ENCODE assay signal across 9 mouse cellular contexts in genomic region chr6:48227431-48227830, GRCm38 (mm10).
DNase-seq lines count a peak whose midpoint lies in the region; ATAC-seq and TF ChIP-seq lines count a peak whose summit lies in the region.
"Had no signal": no experiment of that assay in that cellular context is flagged by ENCODE, and none has a peak within 500 bp of the region (broad histone marks: within the 10 kb centered on the region; RNA-seq: fewer than 3 reads in every experiment).

No protein-coding gene starts in this region.

- no peak overlapping the region for H3K9ac ChIP-seq in hindbrain, postnatal 0 days (replicated peaks; ENCODE audit: low read length)
- no peak overlapping the region for H3K9ac ChIP-seq in hindbrain, embryonic 11.5 days (ENCODE audit: low read depth, low read length)
- no peak overlapping the region for H3K9ac ChIP-seq in lung, postnatal 0 days (replicated peaks; ENCODE audit: low read depth)
- H3K9ac ChIP-seq in hindbrain, embryonic 14.5 days = no peak overlapping the region
- H3K9ac ChIP-seq in intestine, embryonic 16.5 days (ENCODE audit: low read depth, low read length) = no peak overlapping the region
- H3K9ac ChIP-seq: liver, embryonic 14.5 days had no signal

- no peaks in the 10 kb centered on the region for H3K9me3 ChIP-seq in hindbrain, postnatal 0 days (ENCODE audit: low read length)
- no peaks in the 10 kb centered on the region for H3K9me3 ChIP-seq in hindbrain, embryonic 11.5 days (ENCODE audit: control insufficient read depth, low read length)
- no peaks in the 10 kb centered on the region for H3K9me3 ChIP-seq in lung, postnatal 0 days (ENCODE audit: low read length)
- H3K9me3 ChIP-seq in hindbrain, embryonic 14.5 days (ENCODE audit: control insufficient read depth, low read length) = no peaks in the 10 kb centered on the region
- H3K9me3 ChIP-seq in intestine, embryonic 16.5 days (ENCODE audit: control insufficient read depth, low read length) = no peaks in the 10 kb centered on the region

- H3K27ac ChIP-seq in hindbrain, postnatal 0 days = no peak overlapping the region
- H3K27ac ChIP-seq in hindbrain, embryonic 11.5 days (ENCODE audit: low read depth, low read length) = no peak overlapping the region
- H3K27ac ChIP-seq in lung, postnatal 0 days (ENCODE audit: low read length) = no peak overlapping the region
- no peak overlapping the region for H3K27ac ChIP-seq in hindbrain, embryonic 14.5 days
- no peak overlapping the region for H3K27ac ChIP-seq in intestine, embryonic 16.5 days (ENCODE audit: low read length)
- H3K27ac ChIP-seq: liver, embryonic 14.5 days had no signal

- ATAC-seq in hindbrain, postnatal 0 days = no peak
- no peak for ATAC-seq in hindbrain, embryonic 11.5 days (ENCODE audit: low FRiP score)
- ATAC-seq in lung, postnatal 0 days = no peak
- no peak for ATAC-seq in hindbrain, embryonic 14.5 days (ENCODE audit: low FRiP score)
- no peak for ATAC-seq in intestine, embryonic 16.5 days

- H3K36me3 ChIP-seq in hindbrain, postnatal 0 days (ENCODE audit: insufficient read depth, low read length) = no peaks in the 10 kb centered on the region
- H3K36me3 ChIP-seq in hindbrain, embryonic 11.5 days (ENCODE audit: control insufficient read depth, insufficient read depth, low read length) = no peaks in the 10 kb centered on the region
- no peaks in the 10 kb centered on the region for H3K36me3 ChIP-seq in lung, postnatal 0 days (ENCODE audit: insufficient read depth, low read length)
- H3K36me3 ChIP-seq in hindbrain, embryonic 14.5 days (replicated peaks; ENCODE audit: control insufficient read depth, insufficient read depth) = no peaks in the 10 kb centered on the region
- H3K36me3 ChIP-seq in intestine, embryonic 16.5 days (ENCODE audit: control insufficient read depth, insufficient read depth, low read length) = no peaks in the 10 kb centered on the region

- no peak overlapping the region for H3K4me2 ChIP-seq in hindbrain, postnatal 0 days (ENCODE audit: low read depth, low read length)
- H3K4me2 ChIP-seq in hindbrain, embryonic 11.5 days (replicated peaks; ENCODE audit: low read depth, low read length) = no peak overlapping the region
- H3K4me2 ChIP-seq in lung, postnatal 0 days (replicated peaks; ENCODE audit: low read depth, low read length) = no peak overlapping the region
- H3K4me2 ChIP-seq in hindbrain, embryonic 14.5 days (replicated peaks) = no peak overlapping the region
- H3K4me2 ChIP-seq in intestine, embryonic 16.5 days (ENCODE audit: low read depth, low read length) = no peak overlapping the region

- WGBS in hindbrain, postnatal 0 days = 51% methylated on average over 9 of the region's 9 CpGs
- 74% methylated on average over 9 of the region's 9 CpGs for WGBS in hindbrain, embryonic 11.5 days
- 34% methylated on average over 9 of the region's 9 CpGs for WGBS in lung, postnatal 0 days
- WGBS in hindbrain, embryonic 14.5 days = 71% methylated on average over 9 of the region's 9 CpGs
- WGBS in intestine, embryonic 16.5 days = 51% methylated on average over 9 of the region's 9 CpGs

- no peak overlapping the region for H3K4me3 ChIP-seq in hindbrain, postnatal 0 days (ENCODE audit: low read length)
- no peak overlapping the region for H3K4me3 ChIP-seq in hindbrain, embryonic 11.5 days (ENCODE audit: low read depth, low read length)
- H3K4me3 ChIP-seq in lung, postnatal 0 days (ENCODE audit: low read depth, low read length) = no peak overlapping the region
- H3K4me3 ChIP-seq in hindbrain, embryonic 14.5 days (replicated peaks; ENCODE audit: low read length) = no peak overlapping the region
- H3K4me3 ChIP-seq in intestine, embryonic 16.5 days (ENCODE audit: low read length) = no peak overlapping the region

- no peaks in the 10 kb centered on the region for H3K27me3 ChIP-seq in hindbrain, postnatal 0 days (ENCODE audit: insufficient read depth, low read length)
- H3K27me3 ChIP-seq in hindbrain, embryonic 11.5 days (ENCODE audit: control insufficient read depth, insufficient read depth, low read length) = no peaks in the 10 kb centered on the region
- no peaks in the 10 kb centered on the region for H3K27me3 ChIP-seq in lung, postnatal 0 days (replicated peaks; ENCODE audit: insufficient read depth, low read length)
- no peaks in the 10 kb centered on the region for H3K27me3 ChIP-seq in hindbrain, embryonic 14.5 days (ENCODE audit: control insufficient read depth, insufficient read depth, low read length)
- no peaks in the 10 kb centered on the region for H3K27me3 ChIP-seq in intestine, embryonic 16.5 days (replicated peaks; ENCODE audit: control insufficient read depth, insufficient read depth, low read length)

- no peaks in the 10 kb centered on the region for H3K4me1 ChIP-seq in hindbrain, postnatal 0 days (ENCODE audit: insufficient read depth, low read length)
- no peaks in the 10 kb centered on the region for H3K4me1 ChIP-seq in hindbrain, embryonic 11.5 days (replicated peaks; ENCODE audit: control insufficient read depth, insufficient read depth, low read length)
- no peaks in the 10 kb centered on the region for H3K4me1 ChIP-seq in lung, postnatal 0 days (ENCODE audit: insufficient read depth, low read depth, low read length)
- H3K4me1 ChIP-seq in hindbrain, embryonic 14.5 days (replicated peaks; ENCODE audit: control insufficient read depth, insufficient read depth, low read length) = no peaks in the 10 kb centered on the region
- H3K4me1 ChIP-seq in intestine, embryonic 16.5 days (ENCODE audit: control insufficient read depth, insufficient read depth, low read length) = no peaks in the 10 kb centered on the region

- TF ChIP-seq EP300 in lung, postnatal 0 days (IDR thresholded peaks at IDR 0.05) = no peak

- DNase-seq in hindbrain, postnatal 0 days (ENCODE audit: low spot score) = peak; percentile 2
- DNase-seq in hindbrain, embryonic 11.5 days (ENCODE audit: low spot score) = no peak
- peak; percentile 84 for DNase-seq in NIH3T3 (ENCODE audit: low read depth)
- DNase-seq in heart, adult 9 months (ENCODE audit: low spot score in 2 of 2) = peak; percentile 32 to 42
- peak; percentile 31 for DNase-seq in lung, postnatal 0 days (ENCODE audit: low spot score)
- no peak for DNase-seq in hindbrain, embryonic 14.5 days (ENCODE audit: low spot score)
- no peak for DNase-seq in layer of hippocampus, postnatal 36 days

- TF ChIP-seq CTCF in hindbrain, postnatal 0 days (IDR thresholded peaks at IDR 0.05; ENCODE audit: low read depth) = no peak
- TF ChIP-seq CTCF in lung, postnatal 0 days (IDR thresholded peaks at IDR 0.05) = no peak

Comparison
In these comparisons a context has a peak if more than half of its experiments do, and no peak if none do; other contexts are left out.
1. DNase-seq: peak in hindbrain, postnatal 0 days (single experiment), NIH3T3 (single experiment), heart, adult 9 months (2 of 2) and lung, postnatal 0 days (single experiment); none in hindbrain, embryonic 11.5 days (single experiment), hindbrain, embryonic 14.5 days (single experiment) and layer of hippocampus, postnatal 36 days (0 of 2).